Mouse (Mus musculus): ENCODE results near the gene Tec.

The Tec gene

DNA sequence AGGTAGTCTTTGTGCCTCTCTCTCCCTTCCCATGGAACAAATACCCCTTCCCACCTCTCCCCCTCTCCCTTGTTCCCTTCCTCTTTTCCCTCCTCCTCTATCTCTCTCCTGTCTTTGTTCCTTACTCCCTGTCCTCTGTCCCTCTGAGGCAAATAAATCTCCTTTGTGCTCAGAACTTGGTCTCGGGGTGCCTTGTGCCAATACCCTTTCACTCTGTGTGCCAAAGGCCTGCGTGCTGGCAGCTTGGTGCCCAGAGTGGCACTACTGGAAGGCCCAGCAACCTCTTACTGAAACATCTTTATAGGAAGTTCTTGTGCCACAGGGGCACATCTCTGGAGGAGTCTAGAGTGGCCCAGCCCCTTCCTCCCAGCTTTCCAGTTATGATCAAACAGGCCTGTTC lies 91.7 kb downstream of the Tec start:
- DNase-seq = peak in 1 of 2 experiments; percentile 16

DNA sequence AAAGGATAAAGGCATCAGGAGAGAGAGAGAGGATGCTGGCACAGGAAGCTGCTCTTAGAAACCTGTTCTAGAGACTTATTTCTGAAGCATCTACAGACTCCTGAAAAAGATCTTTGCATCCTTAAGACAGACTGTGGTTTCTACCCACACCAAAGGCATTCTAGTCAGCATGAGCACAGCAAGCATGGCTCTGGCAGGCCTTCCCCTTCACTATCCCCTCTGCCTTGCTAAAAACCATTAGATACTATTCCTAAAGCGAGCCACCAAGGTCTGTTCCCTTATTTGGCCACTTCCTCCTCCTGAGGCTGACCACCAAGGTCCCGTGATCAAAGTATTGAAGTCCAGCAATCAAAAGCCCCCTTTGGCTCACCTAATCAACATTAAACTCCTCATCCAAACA lies 92.2 kb downstream of the Tec start:
- no peak for DNase-seq

DNA sequence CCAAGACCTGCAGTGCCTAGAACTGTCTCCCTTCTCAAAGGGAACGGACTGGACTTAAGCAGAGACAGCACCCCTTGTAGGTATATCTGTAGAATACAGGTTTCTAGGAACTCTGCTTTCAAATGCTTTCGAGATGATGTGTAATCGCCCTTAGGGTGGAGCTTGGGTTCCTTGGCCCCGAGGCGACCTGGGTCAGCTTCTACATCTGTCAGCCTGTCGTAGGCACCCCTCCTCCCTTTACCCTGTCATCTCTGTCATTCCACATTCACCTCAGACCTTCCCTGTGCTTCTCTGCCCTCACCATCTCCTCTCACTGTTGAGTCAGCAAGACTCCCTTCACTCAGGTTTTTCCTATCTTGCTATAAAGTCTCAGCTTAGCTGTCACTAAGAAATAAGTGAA lies 98.4 kb downstream of the Tec start:
- DNase-seq = no peak

DNA sequence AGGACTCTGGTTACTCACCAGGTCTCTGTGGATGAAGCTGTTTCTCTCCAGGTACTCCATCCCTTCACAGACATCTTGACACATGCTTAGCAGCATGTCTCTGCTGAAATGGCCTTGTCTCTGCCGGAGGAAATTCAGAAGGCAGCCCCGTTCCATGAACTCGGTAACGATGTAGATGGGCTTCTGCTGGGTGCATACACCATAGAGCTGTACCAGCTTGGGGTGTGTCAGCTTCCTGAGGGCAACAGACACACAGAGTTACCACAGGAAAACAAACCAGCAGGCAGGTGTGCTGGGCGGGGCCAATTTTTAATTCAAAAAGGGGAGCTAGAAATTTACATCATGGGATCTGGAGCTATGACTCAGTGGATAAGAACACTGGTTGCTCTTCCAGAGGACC lies 104.7 kb downstream of the Tec start:
- DNase-seq = no peak

GRCm38 (mm10) chr5:72763025-72763424 lies 105.3 kb downstream of the Tec start:
- DNase-seq = no peak

DNA sequence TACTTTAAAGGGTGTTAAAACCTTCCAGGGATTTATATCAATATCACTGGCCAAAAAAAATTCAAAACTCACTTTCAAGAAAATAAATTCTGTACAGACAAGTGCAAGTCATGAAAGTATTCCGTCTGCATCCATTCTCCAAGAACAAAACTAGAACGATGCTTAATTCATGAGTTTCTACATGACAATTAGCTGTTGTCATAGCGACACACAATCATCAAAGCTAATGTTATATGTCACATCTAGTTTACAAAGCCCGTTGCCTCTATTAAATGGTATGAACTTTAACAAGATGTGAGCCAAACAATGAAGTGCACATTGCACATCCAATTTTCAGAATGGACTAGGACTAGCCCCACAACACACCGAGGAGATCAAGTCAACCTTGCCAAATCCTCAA lies 106.5 kb downstream of the Tec start:
- DNase-seq = no peak

DNA sequence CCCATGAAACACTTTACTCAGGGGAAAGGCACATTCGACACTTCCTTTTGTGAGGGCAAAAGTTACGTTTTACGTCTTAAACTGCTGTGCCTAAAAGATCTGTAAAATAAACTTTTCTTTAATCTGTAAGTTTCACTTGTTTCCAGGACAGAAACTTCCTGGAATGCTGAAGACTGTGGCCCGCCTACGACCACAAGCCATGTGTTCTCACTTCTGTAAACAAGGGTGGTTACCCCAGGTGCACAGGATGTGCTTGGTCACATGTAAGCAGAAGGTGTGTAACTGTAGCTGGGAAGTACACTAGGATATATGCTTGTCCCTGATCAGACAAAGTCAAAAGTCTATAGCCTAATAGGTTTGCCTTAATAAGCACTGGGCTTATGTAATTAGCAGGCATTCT lies 107.0 kb downstream of the Tec start:
- DNase-seq = no peak

DNA sequence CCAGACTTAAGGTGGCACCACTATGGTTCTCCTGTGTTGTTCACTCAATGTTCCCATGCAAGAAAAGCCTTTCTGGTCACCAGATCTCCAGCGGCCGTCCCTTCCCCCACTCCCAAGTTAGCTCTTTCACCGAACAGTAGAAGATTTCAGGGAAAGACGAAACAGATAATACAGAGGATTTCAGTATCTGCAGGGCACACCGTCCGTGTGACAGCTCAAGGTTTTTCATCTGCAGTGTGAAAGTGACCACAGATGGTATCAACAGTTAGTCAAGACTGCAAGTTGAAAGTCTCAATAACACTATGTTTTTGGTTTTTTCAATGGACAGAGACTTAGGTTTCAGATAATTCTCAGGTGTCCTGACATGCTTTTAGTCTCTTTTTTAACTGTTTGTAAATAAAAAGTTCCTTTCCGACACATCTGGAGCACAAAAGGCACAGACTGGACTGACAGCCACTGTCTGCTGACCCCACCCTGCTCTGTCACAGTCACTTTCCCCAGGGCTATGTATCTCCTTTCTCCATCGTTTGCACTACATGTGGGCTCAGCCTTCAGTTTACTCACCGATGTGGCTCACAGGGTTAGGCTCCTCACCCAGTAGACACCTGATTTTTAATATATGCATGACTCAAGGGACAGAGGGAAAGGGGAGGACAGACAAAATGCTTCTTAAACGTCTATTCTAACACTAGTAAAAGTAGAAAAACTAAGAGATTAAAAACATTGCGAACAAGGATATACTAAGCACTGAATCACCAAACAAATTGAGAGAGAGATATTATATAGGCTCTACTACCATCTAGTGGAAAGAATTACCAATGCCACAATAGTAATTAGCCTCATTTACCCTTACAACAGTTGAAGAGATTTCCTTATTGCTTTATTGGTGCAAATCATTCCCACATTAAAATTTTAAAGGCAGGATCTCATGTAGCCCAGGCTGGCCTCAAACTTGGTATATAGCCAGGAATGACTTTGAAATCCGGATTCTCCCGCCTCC lies 109.1 kb downstream of the Tec start:
- DNase-seq = peak in 1 of 2 experiments; percentile 37

- DNase-seq = peak; percentile 47 to 50
These were observed 111.0 kb downstream of the Tec start for GRCm38 (mm10) chr5:72757155-72757773.

GRCm38 (mm10) chr5:72755941-72756340 lies 112.3 kb downstream of the Tec start:
- peak; percentile 77 to 86 for DNase-seq

DNA sequence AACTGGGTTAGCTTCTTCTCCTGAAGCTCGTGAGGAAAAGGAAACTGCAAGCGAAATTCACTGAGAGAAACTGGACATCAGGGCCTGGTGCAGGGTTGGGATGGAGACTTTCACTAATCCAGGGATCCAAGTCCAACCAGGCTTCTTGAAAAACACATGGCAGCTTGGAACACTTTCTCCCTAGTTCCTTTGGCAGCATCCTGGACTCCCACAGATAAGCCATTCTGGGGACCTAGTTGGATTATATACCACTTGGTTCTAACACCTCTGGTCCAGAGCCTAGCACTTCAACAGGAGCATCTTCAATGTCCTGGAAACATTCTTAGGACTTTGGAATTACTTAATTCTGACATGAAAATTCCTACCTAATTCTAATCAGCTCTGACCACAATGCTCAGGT lies 113.2 kb downstream of the Tec start:
- peak; percentile 47 to 65 for DNase-seq

- no peak for DNase-seq
These were observed 115.7 kb downstream of the Tec start, which contains the start of gene Txk for GRCm38 (mm10) chr5:72752585-72752984. Gene Txk, minus strand, starts transcription at chr5:72752777.

GRCm38 (mm10) chr5:72751056-72751758 lies 117.1 kb downstream of the Tec start:
- no peak for DNase-seq

- DNase-seq = no peak
These were observed 118.1 kb downstream of the Tec start for GRCm38 (mm10) chr5:72750226-72750625.

DNA sequence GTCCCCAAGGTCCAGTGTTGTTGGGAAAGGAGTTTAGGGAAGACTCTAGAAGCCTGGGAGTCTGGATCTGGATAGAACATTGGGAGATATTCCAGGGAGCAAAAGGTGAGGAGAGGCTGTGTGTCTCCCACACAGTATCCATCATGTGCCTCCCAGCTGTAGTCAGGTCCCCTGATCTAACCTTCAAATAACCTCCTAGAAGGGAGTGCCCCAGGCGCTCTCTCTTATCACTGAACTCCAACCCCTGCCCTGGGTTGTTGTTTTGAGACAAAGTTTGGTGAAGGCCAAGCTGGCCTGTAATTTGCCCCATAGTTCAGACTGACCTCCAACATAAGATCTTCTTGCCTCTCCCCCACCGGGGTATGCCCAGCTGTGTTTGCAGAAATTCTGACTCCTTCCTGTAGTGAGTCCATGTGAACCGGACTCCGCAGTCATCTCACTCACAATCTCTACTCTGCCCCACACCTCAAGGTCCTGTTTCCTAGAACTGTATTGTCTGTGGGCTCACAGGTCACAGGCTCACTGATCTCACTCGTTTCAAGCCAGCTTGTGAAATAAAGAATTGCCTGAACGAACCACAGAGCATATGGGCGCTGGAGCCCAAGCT lies 119.5 kb downstream of the Tec start:
- DNase-seq = no peak

DNA sequence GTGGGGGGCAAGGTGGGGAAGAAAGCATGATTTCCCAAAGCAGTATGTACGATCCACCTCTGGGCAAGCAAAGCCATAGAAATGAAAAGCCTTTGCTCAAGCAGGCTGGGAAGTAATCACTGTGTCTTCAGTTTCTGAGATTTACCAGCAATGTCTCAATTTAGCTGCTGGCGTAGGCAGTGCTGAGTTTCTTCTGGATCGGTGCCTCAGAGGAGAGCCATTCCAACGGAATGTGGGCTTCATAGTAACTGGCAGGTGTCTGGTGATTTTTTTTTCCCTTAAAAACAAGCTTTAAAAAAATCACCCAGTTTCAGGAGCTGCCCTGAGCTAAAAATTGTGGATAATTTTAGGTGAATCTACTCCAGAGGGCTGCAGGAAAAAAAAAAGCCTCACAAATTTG lies 120.9 kb downstream of the Tec start:
- peak; percentile 31 to 45 for DNase-seq

- no peak for DNase-seq
These were observed 121.8 kb downstream of the Tec start for GRCm38 (mm10) chr5:72746461-72746860.

GRCm38 (mm10) chr5:72743103-72743502 lies 125.2 kb downstream of the Tec start:
- DNase-seq = no peak

DNA sequence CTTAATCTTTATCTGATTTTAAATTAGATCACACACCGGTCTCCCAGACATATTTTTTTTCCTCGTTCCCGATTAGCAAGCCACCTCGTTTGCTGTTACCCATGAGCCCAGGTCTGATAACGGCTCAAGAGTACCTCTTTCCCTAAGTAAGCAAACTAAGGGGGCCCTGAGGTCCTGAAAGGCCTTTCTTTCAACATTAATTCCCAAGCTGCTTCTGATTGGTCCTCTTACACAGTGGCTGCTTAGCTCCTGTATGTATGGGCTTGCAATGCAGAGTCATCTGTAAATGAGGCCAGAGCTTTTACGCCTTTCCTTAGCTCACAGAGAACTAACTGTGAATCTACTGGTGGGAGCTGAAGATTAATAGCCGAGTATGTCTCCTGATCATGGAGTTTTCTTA lies 131.4 kb downstream of the Tec start:
- no peak for DNase-seq

DNA sequence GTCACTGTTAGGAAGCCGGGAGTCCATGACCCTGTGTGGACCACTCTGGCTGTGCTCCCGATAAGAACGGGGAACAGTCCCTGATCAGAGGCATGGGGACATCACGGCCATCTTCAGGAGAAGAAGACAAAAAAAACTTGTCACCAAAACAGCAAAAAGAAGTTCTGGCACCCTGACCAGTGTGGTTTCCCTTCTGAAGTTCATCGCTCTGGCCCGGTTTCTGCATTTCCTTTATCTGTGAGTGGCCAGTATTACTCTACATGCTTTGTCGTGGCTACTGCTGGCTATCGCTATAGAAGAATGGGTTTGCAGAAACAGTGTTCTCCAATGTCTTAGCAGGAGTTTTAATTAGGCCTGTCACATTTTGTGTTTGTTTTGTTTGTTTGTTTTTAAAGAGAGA lies 131.8 kb downstream of the Tec start:
- no peak for DNase-seq

DNA sequence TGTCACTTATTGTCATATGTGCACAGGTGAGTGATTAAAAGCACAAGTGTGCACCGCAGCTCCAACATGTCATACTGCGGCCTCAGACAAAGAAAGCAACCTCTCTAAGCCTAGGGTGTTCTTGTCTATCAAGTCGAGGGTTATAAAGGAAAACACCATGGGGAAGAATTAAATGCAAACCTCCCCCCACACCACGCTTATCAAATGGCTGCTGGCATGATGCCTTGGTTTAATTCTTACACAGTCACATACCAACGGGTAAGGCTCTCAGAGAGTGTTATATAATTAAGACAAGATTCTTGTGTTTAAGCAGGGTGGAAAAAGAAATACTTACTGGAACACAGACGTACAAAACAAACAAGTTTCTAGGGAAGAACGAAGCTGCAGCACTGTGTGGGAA lies 132.5 kb downstream of the Tec start:
- DNase-seq = no peak

DNA sequence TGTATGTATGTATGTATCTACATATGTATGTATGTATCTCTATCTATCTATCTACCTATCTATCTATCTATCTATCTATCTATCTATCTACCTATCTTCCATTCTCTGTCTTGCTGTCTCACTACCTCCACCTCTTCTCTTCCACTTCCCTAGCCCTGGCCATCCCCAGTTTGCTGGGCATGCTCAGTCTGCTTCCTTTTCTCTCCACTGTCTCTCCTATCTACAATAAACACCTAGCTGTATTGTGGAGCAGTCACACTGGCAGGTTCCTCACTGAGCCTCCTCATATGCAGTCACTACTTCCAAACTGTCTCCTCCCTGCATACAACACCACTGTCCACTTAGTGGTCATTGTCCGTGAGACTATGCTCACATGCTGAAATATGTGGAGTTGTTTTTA lies 135.4 kb downstream of the Tec start:
- DNase-seq = no peak

GRCm38 (mm10) chr5:72725404-72725803 lies 142.9 kb downstream of the Tec start:
- no peak for DNase-seq
